In the genomic region with DNA sequence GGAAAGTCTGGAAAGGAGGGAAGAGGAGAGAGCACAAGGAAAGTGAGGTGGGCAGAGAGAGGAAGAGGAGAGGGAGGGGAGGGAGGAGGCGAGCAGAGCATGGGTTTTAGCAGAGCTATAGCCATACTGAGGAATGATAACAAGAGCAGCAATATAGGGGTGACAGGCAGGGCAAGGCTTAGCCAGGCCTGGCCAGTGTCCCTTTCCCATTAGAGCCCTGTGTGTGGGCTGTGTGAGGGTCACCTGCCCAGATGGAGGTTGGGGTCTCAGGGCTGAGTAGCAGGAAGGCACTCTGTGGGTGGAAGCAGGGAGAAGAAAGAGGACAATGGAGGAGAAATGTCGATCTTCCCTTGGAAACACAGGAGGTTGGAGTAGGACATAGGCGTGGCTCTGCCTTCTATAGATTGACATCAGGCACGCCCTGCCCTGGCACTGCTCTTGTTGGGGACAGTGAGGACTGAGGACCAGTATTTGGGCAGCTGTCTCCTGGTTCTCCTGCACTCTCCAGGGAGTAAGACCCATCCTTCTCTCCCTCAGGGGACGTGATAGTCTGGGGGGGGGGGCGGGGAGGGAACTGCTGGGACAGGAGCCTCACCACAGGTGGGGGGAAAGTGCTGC, we compare ENCODE assay signal across 8 mouse cellular contexts. TPM values are rescaled to one million over a fixed set of nuclear protein-coding genes. Genes with fewer than 3 reads are reported as not detected.
DNase-seq lines count a peak whose midpoint lies in the region; ATAC-seq and TF ChIP-seq lines count a peak whose summit lies in the region.

No protein-coding gene starts in this region.

- 31% methylated on average over 5 of the region's 6 CpGs for WGBS in heart, adult 2 months
- 14% methylated on average over 5 of the region's 6 CpGs for WGBS in forebrain, embryonic 16.5 days
- 14% methylated on average over 6 of the region's 6 CpGs for WGBS in liver, embryonic 13.5 days (ENCODE audit: insufficient replicate concordance)
- WGBS in stomach, embryonic 15.5 days = 20% methylated on average over 5 of the region's 6 CpGs

- no peak for TF ChIP-seq POLR2A in heart, adult 2 months (IDR thresholded peaks at IDR 0.05; ENCODE audit: insufficient read depth, low read depth, low read length)

- no peaks in the 10 kb centered on the region for H3K27me3 ChIP-seq in heart, adult 2 months (ENCODE audit: control insufficient read depth, insufficient read depth, low read length)
- H3K27me3 ChIP-seq in E14TG2a.4 (ENCODE audit: insufficient read depth, low read length) = peaks cover 74% of the 10 kb centered on the region
- H3K27me3 ChIP-seq in forebrain, embryonic 16.5 days (replicated peaks; ENCODE audit: control insufficient read depth, insufficient read depth, low read length) = no peaks in the 10 kb centered on the region
- peaks cover 22% of the 10 kb centered on the region for H3K27me3 ChIP-seq in liver, embryonic 13.5 days
- no peaks in the 10 kb centered on the region for H3K27me3 ChIP-seq in stomach, embryonic 15.5 days (replicated peaks)

- intact Hi-C loops in heart, adult 2 months (cut with DNase I) = no loop called here

- no peaks in the 10 kb centered on the region for H3K9me3 ChIP-seq in E14TG2a.4 (ENCODE audit: low read length)
- H3K9me3 ChIP-seq in forebrain, embryonic 16.5 days (ENCODE audit: control insufficient read depth, low read length) = no peaks in the 10 kb centered on the region
- no peaks in the 10 kb centered on the region for H3K9me3 ChIP-seq in liver, embryonic 13.5 days (replicated peaks)
- H3K9me3 ChIP-seq in stomach, embryonic 15.5 days = no peaks in the 10 kb centered on the region

- peak; percentile 64 for ATAC-seq in forebrain, embryonic 16.5 days
- peak; percentile 32; the same call in 1 of the 2 replicates for ATAC-seq in liver, embryonic 13.5 days (ENCODE audit: low read depth)
- ATAC-seq in stomach, embryonic 15.5 days (ENCODE audit: insufficient read depth, low FRiP score, low read depth) = peak; percentile 59

- no peak for TF ChIP-seq CTCF in heart, adult 2 months (IDR thresholded peaks at IDR 0.05)
- no peak for TF ChIP-seq CTCF in E14TG2a.4 (conservative IDR thresholded peaks at IDR 0.05; ENCODE audit: low read length)

- H3K36me3 ChIP-seq in heart, adult 2 months (ENCODE audit: control insufficient read depth, insufficient read depth, low read length) = no peaks in the 10 kb centered on the region
- no peaks in the 10 kb centered on the region for H3K36me3 ChIP-seq in E14TG2a.4 (ENCODE audit: insufficient read depth, low read length)
- no peaks in the 10 kb centered on the region for H3K36me3 ChIP-seq in forebrain, embryonic 16.5 days (ENCODE audit: control insufficient read depth, insufficient read depth)
- no peaks in the 10 kb centered on the region for H3K36me3 ChIP-seq in liver, embryonic 13.5 days
- no peaks in the 10 kb centered on the region for H3K36me3 ChIP-seq in stomach, embryonic 15.5 days

- H3K27ac ChIP-seq in heart, adult 2 months = peak overlapping the region; percentile 82
- no peak overlapping the region for H3K27ac ChIP-seq in forebrain, embryonic 16.5 days (ENCODE audit: low read length)
- H3K27ac ChIP-seq in liver, embryonic 13.5 days = no peak overlapping the region
- peak overlapping the region; percentile 72 for H3K27ac ChIP-seq in stomach, embryonic 15.5 days

- no peak for TF ChIP-seq EP300 in heart, adult 2 months (IDR thresholded peaks at IDR 0.05; ENCODE audit: insufficient read depth, low read depth, low read length)

- DNase-seq in heart, adult 2 months = no peak
- DNase-seq in heart, adult 11 months = no peak
- DNase-seq in liver, embryonic 13.5 days = no peak
- no peak for DNase-seq in gastrocnemius, postnatal 4 days (ENCODE audit: low spot score in 2 of 2)
- no peak for DNase-seq in right cerebral cortex, postnatal 25 days

- H3K9ac ChIP-seq in heart, adult 2 months (ENCODE audit: low read depth, low read length) = peak overlapping the region; percentile 47
- peak overlapping the region; percentile 64 for H3K9ac ChIP-seq in forebrain, embryonic 16.5 days (replicated peaks; ENCODE audit: low read depth, low read length)
- 0 out of 2 replicates have a peak overlapping the region, but pooled peaks have one; percentile 3 for H3K9ac ChIP-seq in liver, embryonic 13.5 days
- H3K9ac ChIP-seq in stomach, embryonic 15.5 days = 0 out of 2 replicates have a peak overlapping the region, but pooled peaks have one; percentile 6

- peak overlapping the region; percentile 65 for H3K4me2 ChIP-seq in forebrain, embryonic 16.5 days (ENCODE audit: low read length)
- H3K4me2 ChIP-seq in liver, embryonic 13.5 days = peak overlapping the region; percentile 56
- peak overlapping the region; percentile 74 for H3K4me2 ChIP-seq in stomach, embryonic 15.5 days

- H3K79me2 ChIP-seq in heart, adult 2 months (replicated peaks; ENCODE audit: control insufficient read depth, insufficient read depth, low read length) = no peaks in the 10 kb centered on the region

- H3K4me3 ChIP-seq in heart, adult 2 months = peak overlapping the region; percentile 41
- peak overlapping the region; percentile 71 for H3K4me3 ChIP-seq in E14TG2a.4 (replicated peaks; ENCODE audit: low read length)
- peak overlapping the region; percentile 51 for H3K4me3 ChIP-seq in forebrain, embryonic 16.5 days (replicated peaks; ENCODE audit: low read length)
- peak overlapping the region; percentile 41 for H3K4me3 ChIP-seq in liver, embryonic 13.5 days (replicated peaks)
- H3K4me3 ChIP-seq in stomach, embryonic 15.5 days (replicated peaks) = peak overlapping the region; percentile 43

- peaks cover 18% of the 10 kb centered on the region for H3K4me1 ChIP-seq in heart, adult 2 months (ENCODE audit: control insufficient read depth, insufficient read depth, low read length)
- H3K4me1 ChIP-seq in E14TG2a.4 (replicated peaks; ENCODE audit: low read depth, low read length) = peaks cover 38% of the 10 kb centered on the region
- peaks cover 18% of the 10 kb centered on the region for H3K4me1 ChIP-seq in forebrain, embryonic 16.5 days (replicated peaks; ENCODE audit: control insufficient read depth, insufficient read depth, low read length)
- peaks cover 15% of the 10 kb centered on the region for H3K4me1 ChIP-seq in liver, embryonic 13.5 days (replicated peaks)
- H3K4me1 ChIP-seq in stomach, embryonic 15.5 days = peaks cover 20% of the 10 kb centered on the region

RNA-seq across cellular contexts. Expression of gene Mrgpre, which starts 0.8 kb away (rescaled TPM):
- 1 to 10 TPM; 1.2 to 1.3 TPM for total RNA-seq in heart, adult 2 months (2021)
- 1.9 TPM in 2 replicates for polyA plus RNA-seq in heart, adult 2 months (2012; rRNA removed)
- 4.0 and 5.8 TPM in 2 replicates for polyA plus RNA-seq in forebrain, embryonic 16.5 days (2015; fragmentation: Nextera tagmentation; extraction: Ambion mirVana)
- 0.17 and 0.28 TPM in 2 replicates for polyA plus RNA-seq in liver, embryonic 13.5 days (2015; fragmentation: Nextera tagmentation; extraction: Ambion mirVana)
- polyA plus RNA-seq in stomach, embryonic 15.5 days (2015; fragmentation: Nextera tagmentation; extraction: Ambion mirVana) = 0.90 and 1.6 TPM in 2 replicates
- total RNA-seq in gastrocnemius, postnatal 4 days (2021) = 1 to 10 TPM; 1.7 to 2.7 TPM

RNA-seq across cellular contexts. Expression of gene Mrgprg, which starts 16.7 kb away (rescaled TPM):
- total RNA-seq in heart, adult 2 months (2021) = not detected
- 0.15 and 0.18 TPM in 2 replicates for polyA plus RNA-seq in heart, adult 2 months (2012; rRNA removed)
- polyA plus RNA-seq in forebrain, embryonic 16.5 days (2015; fragmentation: Nextera tagmentation; extraction: Ambion mirVana) = not detected in 2 replicates
- polyA plus RNA-seq in liver, embryonic 13.5 days (2015; fragmentation: Nextera tagmentation; extraction: Ambion mirVana) = not detected in 2 replicates
- not detected in 2 replicates for polyA plus RNA-seq in stomach, embryonic 15.5 days (2015; fragmentation: Nextera tagmentation; extraction: Ambion mirVana)
- total RNA-seq in gastrocnemius, postnatal 4 days (2021) = not detected

RNA-seq across cellular contexts. Expression of gene Osbpl5, which starts 26.7 kb away (rescaled TPM):
- 10 to 100 TPM; 14.8 to 18.0 TPM for total RNA-seq in heart, adult 2 months (2021)
- 21.3 and 28.9 TPM in 2 replicates for polyA plus RNA-seq in heart, adult 2 months (2012; rRNA removed)
- 34.0 and 35.8 TPM in 2 replicates for polyA plus RNA-seq in forebrain, embryonic 16.5 days (2015; fragmentation: Nextera tagmentation; extraction: Ambion mirVana)
- polyA plus RNA-seq in liver, embryonic 13.5 days (2015; fragmentation: Nextera tagmentation; extraction: Ambion mirVana) = 2.4 and 2.8 TPM in 2 replicates
- polyA plus RNA-seq in stomach, embryonic 15.5 days (2015; fragmentation: Nextera tagmentation; extraction: Ambion mirVana) = 34.4 and 36.5 TPM in 2 replicates
- total RNA-seq in gastrocnemius, postnatal 4 days (2021) = 10 to 100 TPM; 57.0 to 58.7 TPM

RNA-seq across cellular contexts. Expression of gene Nadsyn1, which starts 39.2 kb away (rescaled TPM):
- total RNA-seq in heart, adult 2 months (2021) = 1 to 10 TPM; 3.8 to 4.3 TPM
- polyA plus RNA-seq in heart, adult 2 months (2012; rRNA removed) = 6.1 and 9.4 TPM in 2 replicates
- polyA plus RNA-seq in forebrain, embryonic 16.5 days (2015; fragmentation: Nextera tagmentation; extraction: Ambion mirVana) = 5.7 and 6.1 TPM in 2 replicates
- polyA plus RNA-seq in liver, embryonic 13.5 days (2015; fragmentation: Nextera tagmentation; extraction: Ambion mirVana) = 7.0 and 7.7 TPM in 2 replicates
- 9.8 and 12.3 TPM in 2 replicates for polyA plus RNA-seq in stomach, embryonic 15.5 days (2015; fragmentation: Nextera tagmentation; extraction: Ambion mirVana)
- total RNA-seq in gastrocnemius, postnatal 4 days (2021) = 1 to 10 TPM; 5.1 to 5.9 TPM

RNA-seq across cellular contexts. Expression of gene Dhcr7, which starts 39.5 kb away (rescaled TPM):
- 1 to 10 TPM; 5.1 to 5.7 TPM for total RNA-seq in heart, adult 2 months (2021)
- 22.2 and 26.9 TPM in 2 replicates for polyA plus RNA-seq in heart, adult 2 months (2012; rRNA removed)
- 51.8 and 61.8 TPM in 2 replicates for polyA plus RNA-seq in forebrain, embryonic 16.5 days (2015; fragmentation: Nextera tagmentation; extraction: Ambion mirVana)
- polyA plus RNA-seq in liver, embryonic 13.5 days (2015; fragmentation: Nextera tagmentation; extraction: Ambion mirVana) = 38.0 and 52.5 TPM in 2 replicates
- polyA plus RNA-seq in stomach, embryonic 15.5 days (2015; fragmentation: Nextera tagmentation; extraction: Ambion mirVana) = 49.9 and 51.1 TPM in 2 replicates
- total RNA-seq in gastrocnemius, postnatal 4 days (2021) = 10 to 100 TPM; 16.7 to 18.6 TPM

Comparison
In these comparisons a context has a peak if more than half of its experiments do, and no peak if none do; other contexts are left out.
1. H3K27ac ChIP-seq: peak in heart, adult 2 months (single experiment) and stomach, embryonic 15.5 days (single experiment); none in forebrain, embryonic 16.5 days (single experiment) and liver, embryonic 13.5 days (single experiment).
2. H3K9ac ChIP-seq: peak in every context shown above with its lines; median percentile 64 in forebrain, embryonic 16.5 days; 47 in heart, adult 2 months; 6 in stomach, embryonic 15.5 days; 3 in liver, embryonic 13.5 days.
3. Peak in every context shown above with its lines, with median percentiles within 50 percentile points of each other: H3K4me3 ChIP-seq, ATAC-seq and H3K4me2 ChIP-seq.